Mouse (Mus musculus): ENCODE measurements around the gene Ints4.

The Ints4 gene

GRCm38 (mm10) chr7:97536571-97536970, 55.8 kb downstream of the Ints4 start:
- DNase-seq (ENCODE audit: low spot score): no peak

GRCm38 (mm10) chr7:97546462-97546861, 65.7 kb downstream of the Ints4 start:
- DNase-seq (ENCODE audit: low spot score): no peak

DNA sequence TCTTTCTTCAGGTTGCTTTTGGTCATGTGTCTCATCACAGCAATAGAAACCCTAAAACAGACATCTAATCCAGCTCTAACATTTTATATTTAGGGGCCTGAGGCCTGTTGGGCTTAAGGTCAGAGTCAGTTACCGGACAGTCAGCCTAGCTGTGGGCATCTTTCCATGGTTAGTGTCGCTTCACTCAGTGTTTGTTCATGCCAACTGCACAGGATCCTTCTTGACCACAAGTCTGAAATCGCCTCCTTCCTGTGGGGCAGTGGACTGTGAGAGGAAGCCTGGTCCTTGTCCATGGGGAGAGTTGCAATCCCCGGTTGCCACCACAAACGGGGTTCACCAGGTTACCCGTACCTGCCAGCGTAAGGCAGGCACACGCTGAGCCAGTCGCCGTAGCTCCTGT, 68.5 kb downstream of the Ints4 start:
- no peak for DNase-seq (ENCODE audit: low spot score)

GRCm38 (mm10) chr7:97550673-97551072, 69.9 kb downstream of the Ints4 start:
- DNase-seq (ENCODE audit: low spot score): no peak

DNA sequence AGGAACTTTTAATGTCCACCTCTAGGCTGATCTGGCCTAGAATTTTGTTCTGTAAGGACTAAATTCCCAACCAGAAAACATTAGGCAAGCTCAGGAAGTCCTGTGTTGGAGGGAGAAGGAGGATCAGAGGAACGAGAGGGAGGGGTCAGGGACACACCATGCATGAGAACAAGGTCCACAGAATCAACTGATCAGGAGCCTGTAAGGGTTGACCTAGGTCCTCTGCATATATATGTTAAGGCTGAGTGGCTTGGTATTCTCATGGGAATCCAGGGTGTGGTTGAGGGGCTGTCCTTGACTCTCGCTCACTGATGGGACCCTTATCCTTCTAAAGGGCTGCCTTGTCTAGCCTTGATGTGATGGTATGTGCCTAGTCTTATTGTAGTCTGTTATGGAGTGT, 82.8 kb downstream of the Ints4 start:
- DNase-seq (ENCODE audit: low spot score): no peak

GRCm38 (mm10) chr7:97569372-97569771, 88.6 kb downstream of the Ints4 start:
- DNase-seq (ENCODE audit: low spot score): no peak

GRCm38 (mm10) chr7:97570389-97570788, 89.6 kb downstream of the Ints4 start:
- DNase-seq (ENCODE audit: low spot score): no peak

DNA sequence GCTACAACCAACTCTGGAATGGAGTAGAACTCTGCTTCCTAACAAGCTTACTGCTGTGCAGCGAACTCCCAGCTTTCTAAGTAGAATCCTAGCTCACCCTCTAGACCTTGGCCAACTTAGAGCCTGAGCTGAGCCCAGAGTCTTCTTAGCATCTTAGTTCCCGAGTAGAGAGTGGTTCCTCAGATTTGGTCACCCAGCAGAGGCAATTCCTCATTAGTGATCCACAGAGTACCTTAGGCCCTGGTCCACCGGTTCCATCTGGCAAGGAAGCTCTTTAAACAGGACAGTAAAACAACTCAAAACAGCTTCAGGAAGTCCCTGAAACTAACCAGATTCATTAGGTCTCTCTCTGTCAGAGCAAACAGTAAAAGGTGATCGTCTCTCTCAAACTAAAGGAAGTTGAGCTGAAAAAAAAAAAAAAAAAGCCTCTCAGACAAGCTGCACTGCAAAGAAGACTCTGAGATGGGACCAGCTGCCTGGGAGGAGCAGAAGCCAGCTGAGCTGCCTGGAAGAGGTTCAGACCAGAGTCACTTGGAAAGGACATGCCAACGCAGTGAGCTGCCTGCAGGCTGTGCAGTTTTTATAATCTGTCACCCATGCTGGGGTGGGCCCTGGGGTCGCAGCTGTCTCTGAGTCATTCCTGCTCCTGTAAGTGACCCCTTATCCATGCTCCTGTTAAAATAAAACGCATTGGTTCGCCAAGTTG, 97.8 kb downstream of the Ints4 start:
- DNase-seq (ENCODE audit: low spot score): peak; percentile 57

DNA sequence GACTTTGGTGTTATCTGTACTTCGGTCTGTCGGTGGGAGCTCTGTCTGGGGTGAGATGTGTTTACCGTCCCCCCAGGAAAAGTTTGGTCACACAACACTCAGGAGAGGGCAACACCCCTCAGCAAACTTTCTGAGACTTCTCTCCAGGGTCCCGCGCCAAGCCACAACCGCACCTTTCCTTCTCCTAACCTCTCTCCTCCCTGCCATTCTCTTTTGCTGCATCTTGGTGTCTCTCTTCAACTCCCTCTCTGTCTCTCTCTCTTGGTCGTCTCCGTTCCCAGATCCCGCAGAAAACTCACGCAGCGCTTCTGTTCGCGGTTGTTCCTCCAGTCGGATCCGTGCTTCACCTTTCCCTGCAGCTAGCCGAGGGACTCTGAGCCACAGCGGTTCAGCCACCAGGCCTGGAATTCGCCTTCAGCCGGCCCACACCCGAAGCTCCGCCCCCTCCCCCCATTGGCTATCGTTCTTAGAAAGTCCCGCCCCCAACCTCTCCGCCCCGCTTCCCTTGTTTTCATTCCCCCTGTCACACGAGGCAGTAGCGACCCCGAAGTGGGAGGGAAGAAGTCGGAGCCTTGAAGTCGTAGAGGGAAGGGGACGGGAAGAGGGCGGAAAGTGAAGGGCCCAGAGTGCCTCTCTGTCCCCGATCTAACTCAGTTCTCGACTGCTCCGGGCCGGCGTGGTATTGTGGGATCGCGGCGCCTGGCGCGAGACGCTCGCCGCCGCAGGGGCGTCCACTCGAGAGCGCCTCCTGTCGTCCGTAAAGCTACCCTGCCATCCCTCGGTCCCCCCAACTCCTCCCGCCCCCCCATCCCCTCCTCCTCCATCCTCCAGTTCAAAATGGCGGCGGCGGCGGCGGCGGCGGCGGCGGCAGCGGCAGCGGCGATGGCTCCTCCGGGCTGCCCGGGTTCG, 98.6 kb downstream of the Ints4 start, which contains the start of the genes Aamdc and Rsf1:
TSS of gene Aamdc (minus strand) at position 431 of the 909 bp plus-strand sequence.
TSS of gene Rsf1 (plus strand) at position 823 of the 909 bp plus-strand sequence.
- peak; percentile 95 for DNase-seq (ENCODE audit: low spot score)

- DNase-seq (ENCODE audit: low spot score): peak; percentile 76
Observed at GRCm38 (mm10) chr7:97579976-97580842, 99.5 kb downstream of the Ints4 start.

DNA sequence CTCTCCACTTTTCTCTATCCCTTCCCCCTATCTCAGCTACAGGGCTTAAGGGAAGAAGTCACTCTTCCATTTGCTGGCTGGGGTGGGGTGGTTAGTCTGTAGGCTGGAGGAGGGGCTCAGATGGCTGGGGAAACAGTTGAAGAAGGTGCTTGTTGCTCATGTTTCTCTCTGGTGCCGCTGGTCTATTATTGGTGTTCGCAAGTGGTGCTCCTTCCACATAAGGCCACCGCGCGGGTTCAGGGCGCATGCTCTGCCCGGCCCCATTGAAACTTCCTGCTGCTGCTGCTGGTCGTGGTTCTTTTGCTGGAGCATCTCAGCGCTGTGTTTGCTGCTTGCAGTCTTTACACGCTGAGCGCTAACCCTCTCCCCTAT, 100.1 kb downstream of the Ints4 start:
- peak; percentile 81 for DNase-seq (ENCODE audit: low spot score)

DNA sequence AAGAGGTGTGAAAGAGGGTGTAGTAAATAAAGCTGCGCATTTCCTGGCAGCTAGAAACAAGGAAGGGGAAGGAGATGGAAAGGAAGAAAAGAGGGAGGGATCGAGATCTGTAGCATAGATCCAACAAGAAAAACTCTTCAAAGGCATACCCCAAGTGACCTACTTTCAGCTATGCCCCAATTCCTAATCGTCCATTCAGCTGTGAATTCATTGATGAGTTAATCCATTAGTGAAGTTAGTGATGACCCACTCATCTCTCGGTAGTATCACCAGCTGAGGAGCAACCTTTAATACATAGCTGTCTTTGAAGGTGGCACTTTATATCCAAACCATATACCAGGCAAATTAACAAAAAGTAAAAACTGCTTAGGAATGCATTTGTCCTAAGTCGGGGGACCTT, 107.8 kb downstream of the Ints4 start:
- DNase-seq (ENCODE audit: low spot score): no peak

DNA sequence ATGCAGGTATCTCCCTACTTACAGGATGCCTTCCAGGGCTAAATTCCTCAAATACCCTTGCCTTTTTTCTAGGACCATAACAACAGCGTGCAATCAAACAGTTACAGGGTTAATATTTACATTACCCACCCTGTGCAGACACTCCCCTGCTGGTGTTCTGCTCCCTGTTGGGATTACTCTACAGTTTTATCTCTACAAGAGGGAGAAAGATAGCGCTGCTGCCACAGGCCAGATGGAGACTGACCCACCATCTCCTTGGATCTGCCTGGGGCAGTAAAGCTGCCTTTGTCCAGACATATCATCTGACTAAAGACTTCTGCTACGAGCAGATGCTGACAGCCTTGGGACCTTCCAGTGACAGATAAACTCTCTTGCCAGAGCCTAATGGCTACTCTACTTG, 109.7 kb downstream of the Ints4 start:
- DNase-seq (ENCODE audit: low spot score): no peak

Measured in testis, postnatal 14 days (tissue).